Comparison of ENCODE assay signal across 23 mouse cellular contexts in genomic region chr10:94974345-94975098, GRCm38 (mm10). TPM values are rescaled to one million over a fixed set of nuclear protein-coding genes. Genes with fewer than 3 reads are reported as not detected.
A peak's percentile ranks its signal among the peaks of the same experiment; 100 is the strongest.
DNase-seq lines count a peak whose midpoint lies in the region; ATAC-seq and TF ChIP-seq lines count a peak whose summit lies in the region.
"Had no signal": no experiment of that assay in that cellular context is flagged by ENCODE, and none has a peak within 500 bp of the region (broad histone marks: within the 10 kb centered on the region; RNA-seq: fewer than 3 reads in every experiment).

No protein-coding gene starts in this region.

- H3K27ac ChIP-seq in midbrain, postnatal 0 days (ENCODE audit: low read depth, low read length), result no peak overlapping the region
- no peak overlapping the region for H3K27ac ChIP-seq in midbrain, embryonic 14.5 days (replicated peaks; ENCODE audit: low read depth, low read length)
- no peak overlapping the region for H3K27ac ChIP-seq in intestine, embryonic 16.5 days (ENCODE audit: low read length)
- H3K27ac ChIP-seq: forebrain, embryonic 13.5 days; kidney, embryonic 15.5 days; limb, embryonic 15.5 days; liver, embryonic 15.5 days; stomach, embryonic 15.5 days had no signal

- no peaks in the 10 kb centered on the region for H3K27me3 ChIP-seq in midbrain, postnatal 0 days (ENCODE audit: insufficient read depth, low read length)
- H3K27me3 ChIP-seq in midbrain, embryonic 14.5 days (ENCODE audit: control insufficient read depth, insufficient read depth, low read length), result no peaks in the 10 kb centered on the region
- H3K27me3 ChIP-seq in intestine, embryonic 16.5 days (replicated peaks; ENCODE audit: control insufficient read depth, insufficient read depth, low read length), result no peaks in the 10 kb centered on the region
- H3K27me3 ChIP-seq: CH12.LX; kidney, embryonic 15.5 days; limb, embryonic 15.5 days; liver, embryonic 15.5 days; stomach, embryonic 15.5 days had no signal

- no peak for TF ChIP-seq CTCF in midbrain, postnatal 0 days (IDR thresholded peaks at IDR 0.05)

- H3K36me3 ChIP-seq in midbrain, postnatal 0 days (ENCODE audit: insufficient read depth, low read length), result no peaks in the 10 kb centered on the region
- H3K36me3 ChIP-seq in midbrain, embryonic 14.5 days (ENCODE audit: control insufficient read depth, insufficient read depth, low read length), result no peaks in the 10 kb centered on the region
- no peaks in the 10 kb centered on the region for H3K36me3 ChIP-seq in intestine, embryonic 16.5 days (ENCODE audit: control insufficient read depth, insufficient read depth, low read length)
- H3K36me3 ChIP-seq: kidney, embryonic 15.5 days; limb, embryonic 15.5 days; liver, embryonic 15.5 days; stomach, embryonic 15.5 days had no signal

- intact Hi-C loops in heart, postnatal 25 days (cut with DNase I), result no loop called here

- DNase-seq in heart, adult 18-20 months, result peak; percentile 30 to 36
- DNase-seq in heart, postnatal 25 days (ENCODE audit: low spot score), result no peak
- peak; percentile 23 for DNase-seq in kidney, postnatal 14 days
- DNase-seq in kidney, adult 11 months, result no peak
- peak; percentile 28 for DNase-seq in midbrain, postnatal 0 days (ENCODE audit: low spot score)
- no peak for DNase-seq in midbrain, embryonic 14.5 days
- DNase-seq in MN1 (ENCODE audit: low spot score), result no peak
- DNase-seq: cerebellum, adult 2 months; cerebellum, postnatal 36 days; gastrocnemius, postnatal 25 days; layer of hippocampus, postnatal 36 days; right cerebral cortex, postnatal 25 days had no signal

- H3K4me3 ChIP-seq in midbrain, postnatal 0 days (ENCODE audit: low read depth, low read length), result no peak overlapping the region
- no peak overlapping the region for H3K4me3 ChIP-seq in midbrain, embryonic 14.5 days (replicated peaks; ENCODE audit: low read depth, low read length)
- H3K4me3 ChIP-seq in intestine, embryonic 16.5 days (ENCODE audit: low read length), result no peak overlapping the region
- H3K4me3 ChIP-seq: erythroblast, embryonic 14.5 days; forebrain, embryonic 13.5 days; kidney, embryonic 15.5 days; limb, embryonic 15.5 days; liver, embryonic 15.5 days; megakaryocyte, embryonic 14.5 days; stomach, embryonic 15.5 days had no signal

- H3K4me1 ChIP-seq in midbrain, postnatal 0 days (ENCODE audit: insufficient read depth, low read length), result peaks cover 7% of the 10 kb centered on the region; the same call in 1 of the 2 replicates
- peaks cover 16% of the 10 kb centered on the region for H3K4me1 ChIP-seq in midbrain, embryonic 14.5 days (ENCODE audit: control insufficient read depth, insufficient read depth, low read length)
- H3K4me1 ChIP-seq in intestine, embryonic 16.5 days (ENCODE audit: control insufficient read depth, insufficient read depth, low read length), result no peaks in the 10 kb centered on the region
- H3K4me1 ChIP-seq: limb, embryonic 15.5 days; liver, embryonic 15.5 days; stomach, embryonic 15.5 days had no signal

- 73% methylated on average over 9 of the region's 9 CpGs for WGBS in midbrain, postnatal 0 days
- 64% methylated on average over 9 of the region's 9 CpGs for WGBS in midbrain, embryonic 14.5 days
- WGBS in intestine, embryonic 16.5 days, result 63% methylated on average over 9 of the region's 9 CpGs

- no peak overlapping the region for H3K4me2 ChIP-seq in midbrain, postnatal 0 days (ENCODE audit: low read depth, low read length, poor library complexity, severe bottlenecking)
- H3K4me2 ChIP-seq in midbrain, embryonic 14.5 days (ENCODE audit: low read length), result no peak overlapping the region
- no peak overlapping the region for H3K4me2 ChIP-seq in intestine, embryonic 16.5 days (ENCODE audit: low read depth, low read length)
- H3K4me2 ChIP-seq: forebrain, embryonic 13.5 days; kidney, embryonic 15.5 days; limb, embryonic 15.5 days; liver, embryonic 15.5 days; stomach, embryonic 15.5 days had no signal

- no peaks in the 10 kb centered on the region for H3K9me3 ChIP-seq in midbrain, postnatal 0 days (ENCODE audit: low read length)
- no peaks in the 10 kb centered on the region for H3K9me3 ChIP-seq in midbrain, embryonic 14.5 days (ENCODE audit: control insufficient read depth, low read length)
- H3K9me3 ChIP-seq in intestine, embryonic 16.5 days (ENCODE audit: control insufficient read depth, low read length), result no peaks in the 10 kb centered on the region
- H3K9me3 ChIP-seq: forebrain, embryonic 13.5 days; kidney, embryonic 15.5 days; limb, embryonic 15.5 days; liver, embryonic 15.5 days; stomach, embryonic 15.5 days had no signal

- no peak overlapping the region for H3K9ac ChIP-seq in midbrain, postnatal 0 days (replicated peaks; ENCODE audit: low read length, poor library complexity, severe bottlenecking)
- no peak overlapping the region for H3K9ac ChIP-seq in midbrain, embryonic 14.5 days (replicated peaks; ENCODE audit: low read length)
- H3K9ac ChIP-seq in intestine, embryonic 16.5 days (ENCODE audit: low read depth, low read length), result no peak overlapping the region
- H3K9ac ChIP-seq: forebrain, embryonic 13.5 days; kidney, embryonic 15.5 days; limb, embryonic 15.5 days; liver, embryonic 15.5 days; stomach, embryonic 15.5 days had no signal

- ATAC-seq in midbrain, postnatal 0 days (ENCODE audit: low FRiP score), result no peak
- no peak for ATAC-seq in midbrain, embryonic 14.5 days (ENCODE audit: low FRiP score, low TSS enrichment)
- no peak for ATAC-seq in intestine, embryonic 16.5 days
- ATAC-seq: forebrain, embryonic 13.5 days; inflammation-experienced regulatory T-cells, adult 6 months; midbrain, embryonic 16.5 days had no signal

RNA-seq across cellular contexts. Expression of gene Plxnc1, which starts 29.9 kb away (rescaled TPM):
- 1 to 10 TPM; 1.8 to 3.4 TPM for total RNA-seq in heart, adult 18-20 months (2021)
- 1 to 10 TPM; 2.0 to 2.6 TPM for total RNA-seq in heart, postnatal 25 days (2021)
- total RNA-seq in midbrain, postnatal 0 days (2014; rRNA removed), result 78.5 and 79.5 TPM in 2 replicates
- polyA plus RNA-seq in midbrain, postnatal 0 days (2015; fragmentation: Nextera tagmentation; extraction: Ambion mirVana), result 11.2 and 12.9 TPM in 2 replicates
- polyA plus RNA-seq in midbrain, embryonic 14.5 days (2014; fragmentation: Nextera tagmentation; extraction: Ambion mirVana), result 23.0 and 23.4 TPM in 2 replicates
- polyA plus RNA-seq in intestine, embryonic 16.5 days (2015; fragmentation: Nextera tagmentation; extraction: Ambion mirVana), result 0.72 and 0.75 TPM in 2 replicates

Comparison
In these comparisons a context has a peak if more than half of its experiments do, and no peak if none do; other contexts are left out.
1. DNase-seq: peak in heart, adult 18-20 months (2 of 2), kidney, postnatal 14 days (single experiment) and midbrain, postnatal 0 days (single experiment); none in heart, postnatal 25 days (single experiment), kidney, adult 11 months (single experiment), midbrain, embryonic 14.5 days (single experiment) and MN1 (single experiment).
2. RNA of gene Plxnc1, which starts 29.9 kb away (total RNA-seq): 78.5 to 79.5 TPM in midbrain, postnatal 0 days; 1.8 to 3.4 TPM in heart, adult 18-20 months and 2.0 to 2.6 TPM in heart, postnatal 25 days; every median in the first group is over 10 times any median in the second.